Mouse (Mus musculus) brain, embryonic 14.5 days (tissue): ENCODE data around the gene Nup210l.
"Not testable (repeated sequence)": the region's sequence is repeated elsewhere in the genome, so short reads cannot be mapped to it uniquely, and the experiment has no call there.

Experiments used
- CTCF ChIP-seq: fragments of 200-500 bp; IDR thresholded peaks from 2 replicates; pipeline ENCODE4 v1.5.1; 2012; ENCODE audit warnings: inconsistent platforms, mild to moderate bottlenecking, moderate library complexity, borderline replicate concordance; ENCODE audit not compliant: insufficient read depth, insufficient read length; ENCODE audit errors: extremely low read depth
- POLR2A ChIP-seq: fragments of 200-500 bp; IDR thresholded peaks from 2 replicates; pipeline ENCODE4 v1.6.1; 2012; ENCODE audit warnings: mild to moderate bottlenecking, inconsistent platforms, borderline replicate concordance; ENCODE audit not compliant: poor library complexity, insufficient read depth, insufficient read length, severe bottlenecking; ENCODE audit errors: extremely low read depth

- not testable (repeated sequence) for TF ChIP-seq CTCF, POLR2A
Observed at GRCm38 (mm10) chr3:90122036-90122435, 18.1 kb downstream of the Nup210l start.
